Mouse (Mus musculus): ENCODE results near the gene Stx16. TPM values are rescaled to one million over a fixed set of nuclear protein-coding genes. Genes with fewer than 3 reads are reported as not detected.
A peak's percentile ranks its signal among the peaks of the same experiment; 100 is the strongest.

Gene Stx16
- total RNA-seq, 1 experiment from 2014 or later: 63.8 TPM

DNA sequence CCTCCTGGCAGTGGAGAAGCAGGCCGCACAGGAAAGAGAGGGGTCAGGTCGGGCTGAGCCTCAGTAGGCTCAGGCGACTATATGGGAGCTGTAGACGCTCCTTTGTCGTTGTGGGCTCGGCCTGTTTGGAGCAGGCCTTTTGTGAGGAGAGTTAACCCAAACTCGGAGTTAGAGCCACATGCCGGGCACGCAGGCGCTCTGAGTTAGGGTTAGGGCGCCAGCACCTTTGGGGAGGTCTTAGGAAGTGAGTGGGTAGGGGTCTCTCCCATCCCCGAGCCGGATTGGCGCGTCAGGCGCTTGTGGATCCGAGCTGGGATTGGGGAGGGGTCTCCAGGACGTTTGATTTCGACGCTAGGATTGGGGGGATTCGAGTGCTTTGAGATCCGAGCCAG, 321 bp downstream of the Stx16 start:
- no peak for DNase-seq

- DNase-seq: no peak
Measured at GRCm38 (mm10) chr2:174077004-174077695, 1.0 kb downstream of the Stx16 start.

DNA sequence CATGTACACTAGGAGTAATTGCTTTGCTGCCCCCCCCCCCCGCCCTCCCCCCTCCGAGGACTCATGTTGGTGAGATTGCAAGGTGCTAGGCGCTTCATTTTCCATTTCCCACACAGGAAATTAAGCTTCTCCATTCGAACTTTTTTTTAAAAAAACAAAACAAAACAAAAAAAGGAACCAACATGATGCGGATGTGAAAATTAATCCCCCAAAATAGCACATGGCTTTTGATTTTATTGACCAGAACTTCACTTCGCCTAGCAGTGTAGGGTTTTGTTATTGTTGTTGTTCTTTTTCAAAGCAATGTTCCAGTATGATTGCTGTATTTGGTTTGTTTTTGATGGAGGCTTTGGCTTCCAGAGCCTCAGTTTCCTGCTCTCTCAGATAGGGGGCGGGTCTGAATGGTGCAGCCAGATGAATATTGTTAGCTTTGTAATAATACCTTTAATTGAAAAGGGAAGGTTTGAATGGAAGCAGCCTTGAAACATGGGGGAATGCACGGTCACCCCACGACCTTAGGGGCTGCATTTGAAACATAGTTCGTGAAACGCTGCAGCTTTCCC, 1.7 kb downstream of the Stx16 start:
- no peak for DNase-seq

GRCm38 (mm10) chr2:174081833-174082232, 5.7 kb downstream of the Stx16 start:
- DNase-seq: no peak

DNA sequence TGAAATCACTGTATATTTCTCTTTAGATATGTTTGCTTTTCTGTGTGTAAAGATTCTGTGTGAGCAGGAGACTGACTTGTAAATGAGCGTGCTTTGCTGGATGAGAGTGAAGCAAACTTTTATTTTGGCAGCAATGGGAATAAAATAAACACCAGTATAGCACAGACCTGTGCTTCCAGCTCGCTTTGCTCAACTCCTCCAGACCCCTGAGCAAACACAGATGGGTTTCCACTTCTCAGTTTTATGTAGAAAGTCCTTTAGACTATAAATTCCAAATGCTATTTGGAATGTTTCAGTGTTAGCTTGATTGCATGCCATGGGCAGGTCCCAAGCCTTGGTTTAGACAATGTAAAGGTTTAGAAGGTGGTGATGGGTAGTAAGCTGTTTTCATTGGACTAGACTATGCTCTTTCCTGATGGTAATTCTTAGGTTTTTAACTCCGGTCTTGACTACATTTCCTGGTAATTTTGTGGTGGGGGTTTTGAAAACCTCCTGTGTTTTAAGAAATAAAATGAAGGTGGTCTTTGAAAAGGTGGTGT, 6.3 kb downstream of the Stx16 start:
- no peak for DNase-seq

DNA sequence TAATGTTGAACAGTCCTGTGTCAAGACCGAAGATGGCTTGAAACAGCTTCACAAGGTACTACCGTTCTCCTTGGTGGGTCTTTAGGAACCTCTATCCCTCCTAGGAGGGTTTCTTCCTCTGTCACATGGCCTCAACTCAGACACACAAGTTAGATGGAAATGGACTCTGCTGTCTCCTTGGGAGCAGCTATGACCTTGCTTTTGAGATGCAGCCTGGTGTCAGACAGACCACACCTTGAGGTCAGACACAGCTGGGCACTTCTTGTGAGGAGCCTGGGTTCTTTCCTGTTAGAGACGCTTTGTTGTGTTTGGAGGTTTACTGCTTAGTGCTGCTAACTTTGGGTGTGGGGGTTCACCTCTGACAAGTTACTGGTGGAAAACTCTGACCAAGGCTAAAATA, 19.0 kb downstream of the Stx16 start:
- DNase-seq: no peak

DNA sequence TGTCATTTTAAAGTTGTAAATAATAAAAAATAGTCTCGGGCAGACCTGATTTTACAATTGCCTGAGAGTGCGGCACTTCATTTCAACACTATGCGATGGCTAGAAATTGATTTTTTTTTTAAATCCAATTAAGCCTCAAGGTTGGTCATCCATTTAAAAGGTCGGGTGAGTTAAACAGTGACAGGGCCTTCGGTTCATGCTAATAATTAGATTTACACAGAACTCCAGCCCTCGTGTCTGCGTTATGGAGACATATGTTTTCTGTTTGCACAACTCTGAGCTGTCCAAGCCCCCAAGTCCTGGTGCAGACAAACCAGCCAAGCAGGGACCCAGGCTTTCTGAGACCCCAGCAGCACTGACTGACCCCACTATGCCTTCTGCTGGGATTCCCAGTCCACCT, 26.3 kb downstream of the Stx16 start:
- no peak for DNase-seq

- DNase-seq: no peak
Measured at GRCm38 (mm10) chr2:174103527-174103926, 27.4 kb downstream of the Stx16 start.

GRCm38 (mm10) chr2:174107375-174107774, 31.3 kb downstream of the Stx16 start:
- no peak for DNase-seq

GRCm38 (mm10) chr2:174109991-174110782, 34.1 kb downstream of the Stx16 start, which contains the start of gene Npepl1:
Gene Npepl1 (plus strand): TSS chr2:174110349.
- DNase-seq: peak; percentile 80

DNA sequence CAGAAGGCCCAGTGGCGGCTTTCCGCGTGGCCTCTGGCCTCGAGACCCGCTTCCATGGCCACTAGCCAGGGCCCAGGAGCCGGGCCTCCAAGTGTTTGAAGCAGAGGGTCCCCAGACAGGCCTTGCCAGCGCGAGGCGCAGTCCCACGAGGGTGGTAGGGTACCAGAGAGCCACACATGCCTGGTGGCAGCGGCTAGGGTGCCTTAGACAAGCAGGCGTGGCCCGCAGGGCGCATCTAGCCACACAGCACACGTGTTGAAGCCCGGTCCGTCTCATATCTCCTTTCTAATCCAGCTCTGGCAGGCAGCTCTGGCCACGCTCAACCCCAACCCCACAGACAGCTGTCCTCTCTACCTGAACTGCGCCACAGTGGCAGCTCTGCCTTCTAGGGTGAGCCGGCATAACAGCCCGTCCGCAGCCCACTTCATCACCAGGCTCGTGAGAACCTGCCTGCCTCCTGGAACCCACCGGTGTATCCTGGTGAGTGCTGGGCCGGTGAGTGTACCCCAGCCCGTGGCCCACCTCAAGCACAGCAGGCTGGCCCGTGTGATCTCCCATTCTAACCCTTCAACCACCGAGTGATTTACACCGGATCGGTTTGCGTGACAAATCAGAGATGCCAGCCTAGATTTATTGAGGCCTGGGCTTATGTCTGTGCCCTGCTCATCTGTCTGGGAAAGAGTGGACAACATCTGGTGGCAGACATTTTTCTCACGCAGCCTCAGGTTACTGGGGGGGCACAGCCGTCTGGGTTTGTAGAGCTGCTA, 34.9 kb downstream of the Stx16 start:
- no peak for DNase-seq

DNA sequence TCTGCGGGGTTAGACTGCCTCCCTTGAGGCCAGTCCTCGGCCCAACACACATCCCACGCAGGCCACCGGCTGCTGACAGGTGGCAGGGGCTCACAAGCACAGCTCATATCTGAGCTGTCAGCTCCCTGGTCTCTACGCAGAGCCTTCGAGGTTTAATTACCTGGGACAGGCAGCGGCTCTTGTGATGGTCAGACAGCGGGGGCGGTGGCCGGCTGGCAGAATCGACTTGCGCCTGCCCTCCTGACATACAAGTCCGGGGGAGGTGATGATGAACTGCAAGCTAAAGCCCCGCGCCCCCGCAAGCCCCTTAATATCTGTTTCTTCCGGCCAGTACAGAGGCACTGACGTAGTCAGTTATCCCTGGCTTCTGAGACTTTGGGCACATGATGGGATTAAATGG, 36.8 kb downstream of the Stx16 start:
- DNase-seq: no peak

- DNase-seq: peak; percentile 39
Measured at GRCm38 (mm10) chr2:174114148-174114864, 38.2 kb downstream of the Stx16 start.

- no peak for DNase-seq
Measured at GRCm38 (mm10) chr2:174116929-174117328, 40.8 kb downstream of the Stx16 start.

- no peak for DNase-seq
Measured at GRCm38 (mm10) chr2:174118141-174118540, 42.0 kb downstream of the Stx16 start.

GRCm38 (mm10) chr2:174119259-174119658, 43.2 kb downstream of the Stx16 start:
- DNase-seq: no peak

DNA sequence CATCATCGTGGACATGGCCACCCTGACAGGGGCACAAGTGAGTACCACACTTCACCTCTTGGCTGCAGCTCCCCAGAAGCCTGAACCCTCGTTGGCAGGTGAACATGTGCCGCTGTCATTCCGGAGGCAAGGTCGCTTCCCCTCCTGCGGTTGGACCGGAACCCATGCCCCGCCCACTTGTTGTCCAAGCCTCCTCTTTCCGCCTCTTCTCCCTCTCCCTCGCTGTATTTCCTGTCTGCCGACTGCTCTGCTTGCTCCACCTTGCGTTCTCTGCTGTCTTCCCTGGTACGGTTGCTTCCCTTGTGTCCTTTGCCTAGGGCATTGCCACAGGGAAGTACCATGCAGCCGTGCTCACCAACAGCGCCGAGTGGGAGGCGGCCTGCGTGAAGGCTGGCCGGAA, 44.5 kb downstream of the Stx16 start:
- DNase-seq: no peak

DNA sequence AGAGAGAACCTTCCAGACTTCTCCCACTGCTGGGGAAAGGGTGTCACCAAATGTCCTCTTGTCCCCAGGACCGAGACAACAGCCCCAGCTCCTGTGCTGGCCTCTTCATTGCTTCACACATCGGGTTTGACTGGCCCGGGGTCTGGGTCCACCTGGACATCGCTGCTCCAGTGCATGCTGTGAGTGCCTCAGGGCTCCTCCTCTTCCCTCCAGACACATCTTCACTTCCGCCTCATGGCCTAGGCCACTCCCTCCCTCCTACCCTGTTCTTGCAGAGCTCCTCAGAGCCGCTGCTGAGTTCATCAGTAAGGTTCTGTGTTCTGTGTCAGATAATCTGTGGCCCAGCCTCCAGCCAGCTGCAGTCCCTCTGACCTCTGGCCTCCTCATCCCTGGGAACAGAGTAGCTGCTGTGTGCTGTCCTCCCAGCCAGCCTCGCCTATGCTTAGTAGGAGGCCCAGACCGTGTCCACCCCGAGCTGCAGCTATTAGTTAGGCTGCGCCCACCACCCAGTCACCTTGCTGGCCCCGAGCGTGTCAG, 45.4 kb downstream of the Stx16 start:
- DNase-seq: no peak

DNA sequence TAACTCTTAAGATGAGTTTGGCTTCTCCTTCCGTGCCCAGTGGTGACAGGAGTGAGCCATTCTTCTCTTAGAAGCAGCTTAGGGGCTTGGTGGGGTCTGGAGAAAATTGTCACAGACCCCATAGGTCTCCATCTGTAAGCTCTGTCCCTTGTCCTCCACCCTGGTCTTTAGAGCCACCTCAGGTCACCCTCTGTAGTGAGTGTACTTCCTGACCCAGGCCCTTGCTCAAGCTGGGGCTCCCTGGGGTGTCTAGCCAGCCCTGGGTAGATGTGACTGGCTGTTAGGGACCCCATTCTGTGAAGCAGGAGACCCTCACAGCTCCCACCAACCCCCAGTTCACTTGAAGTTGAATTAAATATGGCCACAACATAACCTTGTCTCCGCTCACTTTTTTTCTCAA, 46.2 kb downstream of the Stx16 start:
- DNase-seq: no peak

DNA sequence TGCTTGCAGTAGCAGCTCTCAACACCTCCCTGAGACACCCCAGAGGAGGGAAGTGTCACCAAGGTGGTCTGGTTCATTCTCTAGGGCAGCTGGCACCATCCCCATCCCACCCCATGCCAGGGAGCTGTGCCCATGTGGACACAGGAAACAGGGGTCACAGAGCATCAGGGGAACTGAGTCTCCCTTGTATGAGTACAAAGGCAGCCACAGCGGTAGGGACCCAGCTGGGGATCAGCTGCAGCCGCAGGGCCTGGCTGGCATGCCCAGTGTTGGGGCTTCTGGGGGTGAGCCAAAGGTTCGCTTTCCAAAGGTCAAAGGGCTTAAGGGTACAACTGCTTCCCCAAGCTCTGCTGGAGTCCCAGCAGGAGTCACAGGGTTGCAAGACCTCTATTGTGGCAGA, 47.6 kb downstream of the Stx16 start:
- DNase-seq: no peak
